Mouse (Mus musculus) intestine, embryonic 16.5 days (tissue): ENCODE results near the gene Npas3. TPM values are rescaled to one million over a fixed set of nuclear protein-coding genes. Genes with fewer than 3 reads are reported as not detected.

Experiments
- ATAC-seq: fragments of 200-750 bp; cut with Nextera tagmentation; 2 replicates; pipeline ENCODE4 v1.8.0; 2017; ENCODE audit warnings: moderate TSS enrichment, moderate library complexity
- H3K27ac ChIP-seq: fragments of 300-500 bp; sonication (generic); 2 replicates; pipeline ENCODE4 v1.5.1; 2014; ENCODE audit warnings: mild to moderate bottlenecking, low read length
- H3K27me3 ChIP-seq: fragments of 300-500 bp; sonication (generic); replicated peaks from 2 replicates; pipeline ENCODE4 v1.6.1; 2014; ENCODE audit warnings: low read length, control low read depth, mixed read lengths; ENCODE audit not compliant: control insufficient read depth, insufficient read depth
- H3K36me3 ChIP-seq: fragments of 300-500 bp; sonication (generic); 2 replicates; pipeline ENCODE4 v1.6.1; 2014; ENCODE audit warnings: low read length, control low read depth; ENCODE audit not compliant: control insufficient read depth, insufficient read depth
- H3K4me1 ChIP-seq: fragments of 300-500 bp; sonication (generic); 2 replicates; pipeline ENCODE4 v1.6.1; 2014; ENCODE audit warnings: low read length, control low read depth, mixed read lengths; ENCODE audit not compliant: control insufficient read depth, insufficient read depth
- H3K4me2 ChIP-seq: fragments of 300-500 bp; sonication (generic); 2 replicates; pipeline ENCODE4 v1.6.1; 2014; ENCODE audit warnings: low read depth, low read length, control low read depth
- H3K4me3 ChIP-seq: fragments of 300-500 bp; sonication (generic); 2 replicates; pipeline ENCODE4 v1.5.1; 2014; ENCODE audit warnings: mild to moderate bottlenecking, low read length
- H3K9ac ChIP-seq: fragments of 300-500 bp; sonication (generic); 2 replicates; pipeline ENCODE4 v1.6.1; 2014; ENCODE audit warnings: low read depth, low read length
- H3K9me3 ChIP-seq: fragments of 300-500 bp; sonication (generic); 2 replicates; pipeline ENCODE4 v1.6.1; 2016; ENCODE audit warnings: low read length, control low read depth; ENCODE audit not compliant: control insufficient read depth
- WGBS: fragments of 180-500 bp; shearing (Covaris S2); extraction: QIAGEN DNeasy Blood & Tissue Kit; methylation state at CpG from one replicate; pipeline ENCODE4 v1.1.7; 2014; 5-methylcytosine and 5-hydroxymethylcytosine counted together
- polyA plus RNA-seq: library from polyadenylated mRNA; unstranded; fragments of >200 nt; fragmentation: Nextera tagmentation; extraction: Ambion mirVana; gene quantifications from 2 replicates; pipeline ENCODE4 v1.2.1, GENCODE M21; 2015

Npas3 gene
- polyA plus RNA-seq, 1 experiment from 2014 or later = 1.9 TPM

- H3K4me1 ChIP-seq = 0 out of 2 replicates have a peak, but pooled peaks cover 5% of the 10 kb centered on the region
- no peaks in the 10 kb centered on the region for H3K36me3 ChIP-seq
- no peak overlapping the region for H3K9ac ChIP-seq
- H3K9me3 ChIP-seq = no peaks in the 10 kb centered on the region
- 49% methylated on average over 6 of the region's 6 CpGs for WGBS
- H3K27me3 ChIP-seq = no peaks in the 10 kb centered on the region
- ATAC-seq = no peak
- H3K4me3 ChIP-seq = no peak overlapping the region
- H3K4me2 ChIP-seq = no peak overlapping the region
- H3K27ac ChIP-seq = no peak overlapping the region
Observed at GRCm38 (mm10) chr12:53757631-53758030, 509.2 kb downstream of the Npas3 start.

GRCm38 (mm10) chr12:53758356-53758755 lies 509.9 kb downstream of the Npas3 start:
- no peaks in the 10 kb centered on the region for H3K9me3 ChIP-seq
- H3K4me2 ChIP-seq = no peak overlapping the region
- no peak overlapping the region for H3K9ac ChIP-seq
- no peak overlapping the region for H3K27ac ChIP-seq
- H3K36me3 ChIP-seq = no peaks in the 10 kb centered on the region
- no peak overlapping the region for H3K4me3 ChIP-seq
- WGBS = 77% methylated on average over 5 of the region's 5 CpGs
- 0 out of 2 replicates have a peak, but pooled peaks cover 5% of the 10 kb centered on the region for H3K4me1 ChIP-seq
- no peaks in the 10 kb centered on the region for H3K27me3 ChIP-seq
- no peak for ATAC-seq

- Histone ChIP-seq H3K27me3 (no peaks in the 10 kb centered on the region), H3K4me1 (no peaks in the 10 kb centered on the region), H3K4me2 (no peak overlapping the region), H3K36me3 (no peaks in the 10 kb centered on the region), H3K27ac (no peak overlapping the region), H3K9me3 (no peaks in the 10 kb centered on the region), H3K9ac (no peak overlapping the region), H3K4me3 (no peak overlapping the region)
- 60% methylated on average over 4 of the region's 4 CpGs for WGBS
- ATAC-seq = no peak
Observed at GRCm38 (mm10) chr12:53764143-53764542, 515.7 kb downstream of the Npas3 start.

GRCm38 (mm10) chr12:53768392-53768791 lies 519.9 kb downstream of the Npas3 start:
- Histone ChIP-seq H3K4me2 (no peak overlapping the region), H3K4me3 (no peak overlapping the region), H3K4me1 (no peaks in the 10 kb centered on the region), H3K27me3 (no peaks in the 10 kb centered on the region), H3K9ac (no peak overlapping the region), H3K27ac (no peak overlapping the region), H3K9me3 (no peaks in the 10 kb centered on the region), H3K36me3 (no peaks in the 10 kb centered on the region)
- WGBS = 52% methylated on average over 11 of the region's 11 CpGs
- no peak for ATAC-seq

DNA sequence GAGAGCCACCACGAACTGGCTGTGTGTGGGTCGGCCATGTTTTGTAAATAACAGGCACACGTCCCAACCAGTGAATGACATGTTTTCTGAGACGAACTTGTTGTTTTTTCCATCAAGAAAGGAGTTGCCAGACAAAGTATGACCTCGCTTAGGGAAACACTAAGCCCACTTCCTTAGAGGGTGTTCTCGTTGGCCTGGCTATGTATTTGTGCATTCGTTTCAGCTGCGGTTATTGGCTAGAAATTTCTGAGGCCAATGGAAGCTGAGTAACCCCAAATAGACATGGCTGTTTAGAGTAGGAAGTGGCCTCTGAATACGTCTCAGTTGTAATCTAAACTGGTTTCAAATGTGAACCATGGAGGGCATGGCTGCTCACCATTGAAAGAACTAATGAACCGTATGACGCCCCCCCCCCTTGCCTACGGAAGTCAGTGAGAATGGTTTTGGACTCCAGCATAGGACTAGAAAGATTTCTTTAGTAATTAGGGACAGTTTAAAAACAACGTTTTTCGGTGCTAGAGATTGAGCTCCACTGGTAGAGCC lies 523.0 kb downstream of the Npas3 start:
- Histone ChIP-seq H3K9ac (no peak overlapping the region), H3K4me1 (no peaks in the 10 kb centered on the region), H3K4me3 (no peak overlapping the region), H3K27ac (no peak overlapping the region), H3K4me2 (no peak overlapping the region), H3K36me3 (no peaks in the 10 kb centered on the region), H3K27me3 (no peaks in the 10 kb centered on the region), H3K9me3 (no peaks in the 10 kb centered on the region)
- WGBS = 88% methylated on average over 14 of the region's 14 CpGs
- no peak for ATAC-seq

DNA sequence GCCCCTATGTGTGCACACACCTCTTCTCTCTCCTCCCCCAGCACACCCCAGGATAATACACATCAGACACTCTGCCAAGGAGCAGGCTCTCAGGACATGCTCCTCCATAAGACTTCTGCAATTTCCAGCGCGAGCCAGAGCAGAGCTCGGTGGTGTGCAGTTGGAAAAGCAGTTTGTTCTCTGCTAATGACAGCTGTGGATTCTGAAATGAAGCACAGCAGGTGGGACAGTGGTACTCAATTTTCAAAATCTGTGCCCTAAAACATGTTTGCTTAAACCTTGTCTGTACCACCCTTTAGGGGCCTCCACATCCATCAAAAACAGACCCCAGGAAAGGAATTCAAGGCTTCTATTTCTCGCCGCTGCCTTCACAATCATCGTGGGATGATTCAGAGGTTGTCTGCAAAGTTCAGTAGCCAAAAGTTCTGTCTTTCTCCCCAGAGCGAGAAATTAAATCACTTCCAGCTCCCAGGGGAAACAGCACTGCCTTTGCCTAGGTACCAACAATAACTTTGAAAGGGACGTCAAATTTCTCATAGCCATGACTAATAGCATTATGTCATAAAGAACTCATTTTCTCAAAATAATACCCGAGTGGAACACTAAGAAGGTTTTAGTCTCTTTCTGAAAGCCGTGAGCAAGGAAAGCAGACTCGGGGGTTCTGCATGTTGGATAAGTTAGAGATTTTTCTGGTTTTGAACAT lies 533.5 kb downstream of the Npas3 start:
- H3K9me3 ChIP-seq = no peaks in the 10 kb centered on the region
- no peaks in the 10 kb centered on the region for H3K4me1 ChIP-seq
- no peak overlapping the region for H3K9ac ChIP-seq
- ATAC-seq = no peak
- no peaks in the 10 kb centered on the region for H3K36me3 ChIP-seq
- H3K27me3 ChIP-seq = no peaks in the 10 kb centered on the region
- no peak overlapping the region for H3K27ac ChIP-seq
- 52% methylated on average over 11 of the region's 11 CpGs for WGBS
- no peak overlapping the region for H3K4me2 ChIP-seq
- no peak overlapping the region for H3K4me3 ChIP-seq

DNA sequence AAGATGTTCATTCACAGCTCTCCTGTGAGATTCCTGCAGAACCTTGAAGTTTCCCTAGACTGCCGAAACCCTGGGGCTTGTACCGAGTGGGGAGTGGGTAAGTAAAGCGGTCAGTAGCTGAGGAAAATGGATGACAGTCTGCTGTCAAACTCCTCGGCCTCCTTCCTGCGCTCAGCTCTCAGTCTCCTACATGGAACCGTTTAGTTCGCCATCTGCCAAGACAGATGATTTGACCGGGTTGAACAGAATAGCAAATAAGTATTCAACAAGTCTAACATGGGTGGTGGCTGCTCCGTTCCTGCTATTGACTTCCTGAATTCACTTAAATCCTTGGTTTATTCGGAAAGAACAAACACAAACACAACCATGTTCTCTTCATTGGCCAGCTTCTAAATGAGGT lies 541.0 kb downstream of the Npas3 start:
- H3K36me3 ChIP-seq = no peaks in the 10 kb centered on the region
- no peak overlapping the region for H3K9ac ChIP-seq
- no peak overlapping the region for H3K27ac ChIP-seq
- no peaks in the 10 kb centered on the region for H3K27me3 ChIP-seq
- no peaks in the 10 kb centered on the region for H3K9me3 ChIP-seq
- 83% methylated on average over 10 of the region's 10 CpGs for WGBS
- no peak for ATAC-seq
- H3K4me1 ChIP-seq = no peaks in the 10 kb centered on the region
- no peak overlapping the region for H3K4me2 ChIP-seq
- H3K4me3 ChIP-seq = no peak overlapping the region

DNA sequence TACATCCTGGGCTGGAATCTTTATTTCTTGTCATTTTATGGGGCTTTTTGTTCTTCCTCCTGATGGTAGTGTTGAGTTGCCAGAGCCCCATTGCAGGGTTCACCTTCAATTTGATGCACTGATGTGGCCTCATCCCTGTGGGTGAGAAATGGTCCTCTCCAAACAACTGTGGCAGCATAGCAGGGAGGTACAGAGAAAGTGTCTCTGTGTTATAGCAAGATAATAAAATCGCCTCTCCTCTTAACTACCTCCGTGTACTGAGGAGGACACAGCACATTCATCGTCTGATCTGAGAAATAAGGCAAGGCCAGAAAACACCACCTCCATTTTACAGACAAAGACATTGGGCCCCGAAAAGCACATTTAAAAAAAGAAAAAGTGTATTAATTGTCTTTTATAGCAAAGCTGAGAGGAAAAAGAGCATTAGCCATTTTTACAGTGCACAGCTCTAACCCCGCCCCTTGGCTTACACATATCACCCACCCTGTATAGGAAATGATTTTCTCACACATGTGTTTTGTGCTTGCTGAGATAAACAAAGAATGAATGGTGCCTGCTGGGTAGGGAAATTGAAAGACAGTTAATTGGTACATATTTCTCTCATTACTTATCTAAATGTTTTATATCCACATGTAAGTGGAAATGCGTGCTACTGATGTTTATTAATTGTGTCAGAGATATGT lies 546.4 kb downstream of the Npas3 start:
- H3K27me3 ChIP-seq = no peaks in the 10 kb centered on the region
- no peaks in the 10 kb centered on the region for H3K36me3 ChIP-seq
- H3K9me3 ChIP-seq = no peaks in the 10 kb centered on the region
- H3K4me3 ChIP-seq = no peak overlapping the region
- no peak overlapping the region for H3K9ac ChIP-seq
- no peak overlapping the region for H3K27ac ChIP-seq
- 74% methylated on average over 6 of the region's 6 CpGs for WGBS
- no peak for ATAC-seq
- H3K4me1 ChIP-seq = no peaks in the 10 kb centered on the region
- no peak overlapping the region for H3K4me2 ChIP-seq

DNA sequence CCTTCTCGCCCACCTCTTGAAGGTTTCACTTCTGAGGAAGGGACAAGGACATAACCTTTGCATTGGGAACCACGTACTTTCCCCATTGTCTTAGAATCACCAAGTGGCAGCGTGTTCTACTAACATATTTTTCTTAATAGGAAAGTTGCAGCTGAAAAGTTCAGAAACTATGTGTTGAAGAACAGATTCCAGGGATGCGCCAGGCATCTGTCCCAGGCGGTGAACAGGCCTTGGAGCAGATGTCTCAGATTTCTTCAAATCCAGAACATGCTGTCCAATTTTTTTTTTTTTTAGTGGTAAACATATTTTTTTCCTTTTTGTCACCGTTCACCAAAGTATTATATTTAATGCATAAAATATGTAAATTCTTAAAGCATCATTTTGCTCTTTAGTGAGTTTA lies 553.4 kb downstream of the Npas3 start:
- Histone ChIP-seq H3K4me1 (no peaks in the 10 kb centered on the region), H3K9ac (no peak overlapping the region), H3K9me3 (no peaks in the 10 kb centered on the region), H3K27ac (no peak overlapping the region), H3K4me2 (no peak overlapping the region), H3K4me3 (no peak overlapping the region), H3K36me3 (no peaks in the 10 kb centered on the region), H3K27me3 (no peaks in the 10 kb centered on the region)
- ATAC-seq = no peak
- WGBS = 66% methylated on average over 6 of the region's 6 CpGs
